In genomic region chr9:110051184-110051583, GRCm38 (mm10) we compare ENCODE assay signal across 14 mouse cellular contexts.
DNase-seq lines count a peak whose midpoint lies in the region; ATAC-seq lines count a peak whose summit lies in the region.
"Had no signal": no experiment of that assay in that cellular context is flagged by ENCODE, and none has a peak within 500 bp of the region (broad histone marks: within the 10 kb centered on the region; RNA-seq: fewer than 3 reads in every experiment).

No protein-coding gene starts in this region.

- H3K9me3 ChIP-seq in hindbrain, embryonic 10.5 days = no peaks in the 10 kb centered on the region
- H3K9me3 ChIP-seq in hindbrain, embryonic 11.5 days (ENCODE audit: control insufficient read depth, low read length) = no peaks in the 10 kb centered on the region
- no peaks in the 10 kb centered on the region for H3K9me3 ChIP-seq in hindbrain, embryonic 12.5 days (replicated peaks)
- no peaks in the 10 kb centered on the region for H3K9me3 ChIP-seq in midbrain, embryonic 16.5 days (replicated peaks; ENCODE audit: control insufficient read depth, low read length, poor library complexity, severe bottlenecking)
- no peaks in the 10 kb centered on the region for H3K9me3 ChIP-seq in limb, embryonic 10.5 days (replicated peaks)
- H3K9me3 ChIP-seq: limb, embryonic 12.5 days; liver, embryonic 15.5 days had no signal

- peaks cover 62% of the 10 kb centered on the region for H3K4me1 ChIP-seq in hindbrain, embryonic 10.5 days (replicated peaks)
- H3K4me1 ChIP-seq in hindbrain, embryonic 11.5 days (replicated peaks; ENCODE audit: control insufficient read depth, insufficient read depth, low read length) = peaks cover 14% of the 10 kb centered on the region; the same call in 1 of the 2 replicates
- H3K4me1 ChIP-seq in hindbrain, embryonic 12.5 days = peaks cover 50% of the 10 kb centered on the region
- peaks cover 45% of the 10 kb centered on the region for H3K4me1 ChIP-seq in midbrain, embryonic 16.5 days (ENCODE audit: control insufficient read depth, insufficient read depth, low read length)
- H3K4me1 ChIP-seq in limb, embryonic 10.5 days = peaks cover 17% of the 10 kb centered on the region; the same call in 1 of the 2 replicates
- H3K4me1 ChIP-seq: liver, embryonic 15.5 days had no signal

- no peaks in the 10 kb centered on the region for H3K36me3 ChIP-seq in hindbrain, embryonic 10.5 days
- H3K36me3 ChIP-seq in hindbrain, embryonic 11.5 days (ENCODE audit: control insufficient read depth, insufficient read depth, low read length) = no peaks in the 10 kb centered on the region
- no peaks in the 10 kb centered on the region for H3K36me3 ChIP-seq in hindbrain, embryonic 12.5 days
- H3K36me3 ChIP-seq in midbrain, embryonic 16.5 days (ENCODE audit: control insufficient read depth, insufficient read depth, low read length) = no peaks in the 10 kb centered on the region
- H3K36me3 ChIP-seq in limb, embryonic 10.5 days = peaks cover 5% of the 10 kb centered on the region; the same call in 1 of the 2 replicates
- H3K36me3 ChIP-seq: liver, embryonic 15.5 days had no signal

- no peak overlapping the region; the same call in 1 of the 2 replicates for H3K4me2 ChIP-seq in hindbrain, embryonic 11.5 days (replicated peaks; ENCODE audit: low read depth, low read length)
- H3K4me2 ChIP-seq in hindbrain, embryonic 12.5 days (replicated peaks) = peak overlapping the region; percentile 55
- H3K4me2 ChIP-seq in midbrain, embryonic 16.5 days (ENCODE audit: low read length) = peak overlapping the region; percentile 85
- H3K4me2 ChIP-seq: limb, embryonic 12.5 days; liver, embryonic 15.5 days had no signal

- H3K9ac ChIP-seq in hindbrain, embryonic 11.5 days (ENCODE audit: low read depth, low read length) = no peak overlapping the region
- H3K9ac ChIP-seq in hindbrain, embryonic 12.5 days = no peak overlapping the region
- no peak overlapping the region for H3K9ac ChIP-seq in midbrain, embryonic 16.5 days (ENCODE audit: low read depth, low read length)
- H3K9ac ChIP-seq: limb, embryonic 12.5 days; liver, embryonic 15.5 days had no signal

- peak; percentile 15 to 34 for DNase-seq in cerebellum, adult 18-20 months
- no peak for DNase-seq in hindbrain, embryonic 10.5 days (ENCODE audit: low spot score)
- no peak for DNase-seq in hindbrain, embryonic 11.5 days (ENCODE audit: low spot score)
- DNase-seq in limb, embryonic 10.5 days (ENCODE audit: low spot score) = no peak
- no peak for DNase-seq in ovary, postnatal 10 days (ENCODE audit: low spot score)
- DNase-seq: lung, postnatal 36 days had no signal

- peak overlapping the region; percentile 53 for H3K4me3 ChIP-seq in hindbrain, embryonic 10.5 days
- H3K4me3 ChIP-seq in hindbrain, embryonic 11.5 days (ENCODE audit: low read depth, low read length) = no peak overlapping the region
- no peak overlapping the region for H3K4me3 ChIP-seq in hindbrain, embryonic 12.5 days
- H3K4me3 ChIP-seq in midbrain, embryonic 16.5 days (ENCODE audit: low read depth, low read length) = no peak overlapping the region
- H3K4me3 ChIP-seq in limb, embryonic 10.5 days = no peak overlapping the region
- H3K4me3 ChIP-seq: limb, embryonic 12.5 days; liver, embryonic 15.5 days had no signal

- no peaks in the 10 kb centered on the region for H3K27me3 ChIP-seq in hindbrain, embryonic 10.5 days (ENCODE audit: insufficient read depth, poor library complexity, severe bottlenecking)
- no peaks in the 10 kb centered on the region for H3K27me3 ChIP-seq in hindbrain, embryonic 11.5 days (ENCODE audit: control insufficient read depth, insufficient read depth, low read length)
- no peaks in the 10 kb centered on the region for H3K27me3 ChIP-seq in hindbrain, embryonic 12.5 days
- no peaks in the 10 kb centered on the region for H3K27me3 ChIP-seq in midbrain, embryonic 16.5 days (ENCODE audit: control insufficient read depth, insufficient read depth, low read depth, low read length)
- no peaks in the 10 kb centered on the region for H3K27me3 ChIP-seq in limb, embryonic 10.5 days (ENCODE audit: low read depth, poor library complexity, severe bottlenecking)
- H3K27me3 ChIP-seq: CH12.LX; limb, embryonic 12.5 days; liver, embryonic 15.5 days; Patski had no signal

- peak overlapping the region; percentile 88 for H3K27ac ChIP-seq in hindbrain, embryonic 10.5 days
- no peak overlapping the region for H3K27ac ChIP-seq in hindbrain, embryonic 11.5 days (ENCODE audit: low read depth, low read length)
- peak overlapping the region; percentile 97; the same call in 1 of the 2 replicates for H3K27ac ChIP-seq in hindbrain, embryonic 12.5 days
- H3K27ac ChIP-seq in midbrain, embryonic 16.5 days (ENCODE audit: low read length) = peak overlapping the region; percentile 69
- no peak overlapping the region for H3K27ac ChIP-seq in limb, embryonic 10.5 days
- H3K27ac ChIP-seq: liver, embryonic 15.5 days; stomach, postnatal 0 days had no signal

- no peak for ATAC-seq in cerebellum, adult (ENCODE audit: insufficient number of reproducible peaks, low FRiP score, low TSS enrichment)
- ATAC-seq in hindbrain, embryonic 11.5 days (ENCODE audit: low FRiP score) = no peak
- ATAC-seq in hindbrain, embryonic 12.5 days (ENCODE audit: low FRiP score) = no peak
- no peak for ATAC-seq in midbrain, embryonic 16.5 days
- ATAC-seq: Patski had no signal

Comparison
In these comparisons a context has a peak if more than half of its experiments do, and no peak if none do; other contexts are left out.
1. H3K27ac ChIP-seq: peak in hindbrain, embryonic 10.5 days (single experiment), hindbrain, embryonic 12.5 days (single experiment) and midbrain, embryonic 16.5 days (single experiment); none in hindbrain, embryonic 11.5 days (single experiment) and limb, embryonic 10.5 days (single experiment).
2. DNase-seq: peak in cerebellum, adult 18-20 months (2 of 2); none in hindbrain, embryonic 10.5 days (single experiment), hindbrain, embryonic 11.5 days (single experiment), limb, embryonic 10.5 days (single experiment) and ovary, postnatal 10 days (single experiment).